Mouse (Mus musculus): ENCODE results near the gene Prok1. TPM values are rescaled to one million over a fixed set of nuclear protein-coding genes. Genes with fewer than 3 reads are reported as not detected.

Prok1 gene
- not detected in 2 replicates for polyA plus RNA-seq (2012; ENCODE audit: insufficient read depth, low replicate concordance)

DNA sequence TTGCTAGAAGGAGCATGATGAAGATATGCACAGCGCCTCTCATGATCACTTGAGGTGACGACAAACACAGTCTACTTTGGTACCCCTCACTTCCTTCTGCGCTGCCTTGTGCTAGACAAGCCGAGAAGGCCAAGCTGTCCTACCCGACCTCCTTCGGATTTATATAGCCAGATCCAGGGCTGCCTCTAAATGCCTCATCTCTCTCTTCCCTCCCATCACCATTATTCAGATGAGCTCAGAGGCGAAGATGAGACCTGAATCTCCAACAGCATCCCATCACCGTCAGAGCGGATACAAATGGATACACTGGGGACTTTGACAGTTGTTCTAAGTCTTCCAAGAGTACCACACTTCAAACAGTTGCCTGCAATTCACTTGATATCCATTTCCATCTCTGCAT lies at the start of gene Prok1:
Prok1 (minus strand) TSS at position 101 of the 400 bp plus-strand sequence.
- H3K4me1 ChIP-seq: peaks cover 4% of the 10 kb centered on the region; the same call in 1 of the 2 replicates
- no peak within 1 kb of the TSS for H3K4me3 ChIP-seq (replicated peaks)
- TF ChIP-seq FLI1 (IDR thresholded peaks at IDR 0.05; ENCODE audit: low read length) (no peak), GATA1 (IDR thresholded peaks at IDR 0.05; ENCODE audit: borderline replicate concordance, low read length) (no peak)
- H3K9me3 ChIP-seq: no peaks in the 10 kb centered on the region
- H3K27me3 ChIP-seq (replicated peaks): peaks cover 52% of the 10 kb centered on the region
- H3K36me3 ChIP-seq (replicated peaks; ENCODE audit: low read length): no peaks in the 10 kb centered on the region

GRCm38 (mm10) chr3:107287346-107287745 lies 47.8 kb upstream of the Prok1 start:
- Histone ChIP-seq H3K36me3 (replicated peaks; ENCODE audit: low read length) (peaks cover 36% of the 10 kb centered on the region), H3K9me3 (no peaks in the 10 kb centered on the region), H3K4me3 (replicated peaks) (no peak overlapping the region), H3K4me1 (peaks cover 33% of the 10 kb centered on the region), H3K27me3 (replicated peaks) (no peaks in the 10 kb centered on the region)
- TF ChIP-seq GATA1 (IDR thresholded peaks at IDR 0.05; ENCODE audit: borderline replicate concordance, low read length): no peak
- no peak for TF ChIP-seq FLI1 (IDR thresholded peaks at IDR 0.05; ENCODE audit: low read length)

DNA sequence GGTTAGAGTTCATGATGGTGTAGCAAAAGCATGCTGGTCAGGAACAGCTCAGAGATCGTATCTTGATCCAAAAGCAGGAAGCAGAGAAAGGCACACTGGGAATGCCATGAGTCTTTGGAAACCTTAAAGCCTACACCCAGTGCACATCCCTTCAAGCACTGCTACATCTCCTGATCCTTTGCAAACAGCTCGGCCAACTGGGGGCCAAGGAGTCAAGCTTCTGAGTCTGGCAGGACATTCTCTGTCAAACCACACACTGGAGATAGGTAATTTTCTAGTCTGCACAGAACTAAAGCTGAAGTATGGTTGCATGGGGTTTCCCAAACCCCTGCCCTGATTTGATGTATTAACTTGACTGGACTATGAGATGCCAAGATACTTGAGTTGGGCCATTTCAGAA lies 46.6 kb upstream of the Prok1 start:
- Histone ChIP-seq H3K4me3 (replicated peaks) (no peak overlapping the region), H3K36me3 (replicated peaks; ENCODE audit: low read length) (peaks cover 48% of the 10 kb centered on the region), H3K27me3 (replicated peaks) (no peaks in the 10 kb centered on the region), H3K4me1 (peaks cover 29% of the 10 kb centered on the region), H3K9me3 (no peaks in the 10 kb centered on the region)
- no peak for TF ChIP-seq FLI1 (IDR thresholded peaks at IDR 0.05; ENCODE audit: low read length)
- TF ChIP-seq GATA1 (IDR thresholded peaks at IDR 0.05; ENCODE audit: borderline replicate concordance, low read length): no peak

GRCm38 (mm10) chr3:107278479-107279269 lies 39.2 kb upstream of the Prok1 start, which contains the start of gene Lamtor5:
Gene Lamtor5 (plus strand): TSS chr3:107278858.
- TF ChIP-seq FLI1 (IDR thresholded peaks at IDR 0.05; ENCODE audit: low read length) (no peak), GATA1 (IDR thresholded peaks at IDR 0.05; ENCODE audit: borderline replicate concordance, low read length) (no peak)
- H3K4me3 ChIP-seq (replicated peaks): peak within 1 kb of the TSS; percentile 96
- peaks cover 26% of the 10 kb centered on the region for H3K36me3 ChIP-seq (replicated peaks; ENCODE audit: low read length)
- no peaks in the 10 kb centered on the region for H3K9me3 ChIP-seq
- H3K4me1 ChIP-seq: peaks cover 20% of the 10 kb centered on the region
- H3K27me3 ChIP-seq (replicated peaks): peaks cover 6% of the 10 kb centered on the region

- no peak for TF ChIP-seq GATA1 (IDR thresholded peaks at IDR 0.05; ENCODE audit: borderline replicate concordance, low read length)
- no peak for TF ChIP-seq FLI1 (IDR thresholded peaks at IDR 0.05; ENCODE audit: low read length)
- Histone ChIP-seq H3K27me3 (replicated peaks) (peaks cover 6% of the 10 kb centered on the region), H3K36me3 (replicated peaks; ENCODE audit: low read length) (peaks cover 8% of the 10 kb centered on the region), H3K9me3 (no peaks in the 10 kb centered on the region), H3K4me1 (peaks cover 20% of the 10 kb centered on the region), H3K4me3 (replicated peaks) (no peak overlapping the region)
Measured at GRCm38 (mm10) chr3:107276626-107277025, 37.1 kb upstream of the Prok1 start.

- Histone ChIP-seq H3K9me3 (no peaks in the 10 kb centered on the region), H3K4me3 (replicated peaks) (no peak overlapping the region), H3K27me3 (replicated peaks) (peaks cover 6% of the 10 kb centered on the region), H3K4me1 (peaks cover 20% of the 10 kb centered on the region), H3K36me3 (replicated peaks; ENCODE audit: low read length) (peaks cover 1% of the 10 kb centered on the region)
- TF ChIP-seq GATA1 (IDR thresholded peaks at IDR 0.05; ENCODE audit: borderline replicate concordance, low read length): no peak
- TF ChIP-seq FLI1 (IDR thresholded peaks at IDR 0.05; ENCODE audit: low read length): no peak
Measured at GRCm38 (mm10) chr3:107275996-107276395, 36.5 kb upstream of the Prok1 start.

GRCm38 (mm10) chr3:107275351-107275750 lies 35.8 kb upstream of the Prok1 start:
- TF ChIP-seq FLI1 (IDR thresholded peaks at IDR 0.05; ENCODE audit: low read length) (no peak), GATA1 (IDR thresholded peaks at IDR 0.05; ENCODE audit: borderline replicate concordance, low read length) (no peak)
- Histone ChIP-seq H3K27me3 (replicated peaks) (peaks cover 8% of the 10 kb centered on the region), H3K9me3 (no peaks in the 10 kb centered on the region), H3K4me1 (peaks cover 18% of the 10 kb centered on the region), H3K4me3 (replicated peaks) (no peak overlapping the region), H3K36me3 (replicated peaks; ENCODE audit: low read length) (no peaks in the 10 kb centered on the region)

GRCm38 (mm10) chr3:107273820-107274219 lies 34.3 kb upstream of the Prok1 start:
- TF ChIP-seq GATA1 (IDR thresholded peaks at IDR 0.05; ENCODE audit: borderline replicate concordance, low read length) (no peak), FLI1 (IDR thresholded peaks at IDR 0.05; ENCODE audit: low read length) (no peak)

DNA sequence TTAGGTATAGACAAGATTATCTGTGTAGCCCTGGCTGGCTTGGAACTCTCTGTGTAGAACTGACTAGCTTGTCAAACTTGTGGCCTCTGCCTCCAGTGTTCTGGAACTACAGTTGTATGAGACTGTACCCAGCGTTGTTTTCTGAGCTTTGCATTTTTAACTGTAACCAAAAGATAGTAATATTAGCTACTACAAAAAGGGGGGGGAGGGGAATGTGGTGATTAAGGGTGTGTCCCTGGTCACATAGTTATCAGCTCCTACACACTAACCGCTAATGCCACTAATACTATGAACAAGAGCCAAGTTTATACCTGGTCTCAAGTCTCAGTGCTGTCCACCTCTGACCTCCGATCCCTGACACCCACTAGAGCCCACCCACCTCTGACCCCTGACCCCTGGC lies 32.9 kb upstream of the Prok1 start:
- H3K4me1 ChIP-seq: no peaks in the 10 kb centered on the region; the same call in 1 of the 2 replicates
- H3K9me3 ChIP-seq: no peaks in the 10 kb centered on the region
- TF ChIP-seq FLI1 (IDR thresholded peaks at IDR 0.05; ENCODE audit: low read length): no peak
- TF ChIP-seq GATA1 (IDR thresholded peaks at IDR 0.05; ENCODE audit: borderline replicate concordance, low read length): no peak
- H3K27me3 ChIP-seq (replicated peaks): peaks cover 24% of the 10 kb centered on the region
- no peaks in the 10 kb centered on the region for H3K36me3 ChIP-seq (replicated peaks; ENCODE audit: low read length)
- no peak overlapping the region for H3K4me3 ChIP-seq (replicated peaks)

More at GRCm38 (mm10) chr3:107273820-107274219, 34.3 kb upstream of the Prok1 start:
- H3K4me3 ChIP-seq (replicated peaks): no peak overlapping the region
- H3K27me3 ChIP-seq (replicated peaks): peaks cover 17% of the 10 kb centered on the region
- peaks cover 8% of the 10 kb centered on the region for H3K4me1 ChIP-seq
- H3K9me3 ChIP-seq: no peaks in the 10 kb centered on the region
- H3K36me3 ChIP-seq (replicated peaks; ENCODE audit: low read length): no peaks in the 10 kb centered on the region

DNA sequence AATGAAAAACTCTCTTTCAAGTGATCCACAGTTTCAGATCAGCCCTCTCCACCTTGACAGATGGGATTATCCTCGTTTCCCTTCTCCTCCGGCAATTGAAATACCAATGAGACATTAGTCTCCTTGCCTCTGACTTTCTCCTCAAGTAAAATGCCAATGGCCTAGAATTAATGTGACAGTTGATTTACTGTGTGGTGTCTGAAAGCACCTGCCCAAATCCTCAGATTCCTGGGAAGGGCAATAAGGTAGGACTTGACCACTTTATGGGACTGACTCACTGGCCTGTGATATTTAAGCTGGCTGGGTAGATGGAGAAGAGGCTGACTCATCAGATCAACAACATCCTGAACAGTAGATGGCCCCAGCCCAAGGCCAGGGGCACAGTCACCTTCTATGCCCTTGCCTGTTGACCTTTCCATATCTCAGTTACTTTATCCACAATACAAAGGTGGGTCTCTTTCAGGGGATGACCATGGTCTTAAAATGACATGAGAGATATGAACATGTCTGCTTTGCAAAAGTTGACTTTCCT lies 27.4 kb upstream of the Prok1 start:
- no peaks in the 10 kb centered on the region for H3K9me3 ChIP-seq
- TF ChIP-seq GATA1 (IDR thresholded peaks at IDR 0.05; ENCODE audit: borderline replicate concordance, low read length): no peak
- TF ChIP-seq FLI1 (IDR thresholded peaks at IDR 0.05; ENCODE audit: low read length): no peak
- H3K27me3 ChIP-seq (replicated peaks): peaks cover 32% of the 10 kb centered on the region
- no peak overlapping the region for H3K4me3 ChIP-seq (replicated peaks)
- no peaks in the 10 kb centered on the region for H3K36me3 ChIP-seq (replicated peaks; ENCODE audit: low read length)
- H3K4me1 ChIP-seq: no peaks in the 10 kb centered on the region

All from megakaryocyte, embryonic 14.5 days (primary cell).